Mouse (Mus musculus) C2C12 (cell line): Measurements from ENCODE around the gene Ccdc50. TPM values are rescaled to one million over a fixed set of nuclear protein-coding genes. Genes with fewer than 3 reads are reported as not detected.

Experiments used
- H3K27me3 ChIP-seq: one replicate; pipeline ENCODE4 v1.6.1; 2011; ENCODE audit not compliant: control insufficient read depth, insufficient read depth, insufficient read length
- H3K36me3 ChIP-seq: one replicate; pipeline ENCODE4 v1.6.1; 2011; ENCODE audit not compliant: control insufficient read depth, insufficient read depth
- H3K4me3 ChIP-seq: one replicate; pipeline ENCODE4 v1.5.1; 2011; ENCODE audit warnings: mild to moderate bottlenecking, control low read depth; ENCODE audit not compliant: poor library complexity, insufficient read depth, severe bottlenecking
- H3K79me2 ChIP-seq: one replicate; pipeline ENCODE4 v1.6.1; 2011; ENCODE audit not compliant: control insufficient read depth, insufficient read depth
- H3K79me3 ChIP-seq: one replicate; pipeline ENCODE4 v1.6.1; 2011; ENCODE audit warnings: low read depth, control low read depth
- H3ac ChIP-seq: one replicate; pipeline ENCODE3; 2011; ENCODE audit warnings: low read depth; ENCODE audit not compliant: control insufficient read depth, insufficient read length
- CEBPB ChIP-seq: IDR thresholded peaks from one replicate; pipeline ENCODE4 v1.6.1; 2011; ENCODE audit warnings: low read depth, mild to moderate bottlenecking, control low read depth, moderate library complexity
- CTCF ChIP-seq: IDR thresholded peaks from one replicate; pipeline ENCODE4 v1.5.1; 2011; ENCODE audit not compliant: control insufficient read depth, insufficient read depth, insufficient read length
- FOSL1 ChIP-seq: IDR thresholded peaks from one replicate; pipeline ENCODE4 v1.8.0; 2011; ENCODE audit warnings: mild to moderate bottlenecking, low read length; ENCODE audit not compliant: poor library complexity, insufficient read depth, severe bottlenecking
- MAX ChIP-seq: IDR thresholded peaks from one replicate; pipeline ENCODE4 v1.6.1; 2011; ENCODE audit warnings: mild to moderate bottlenecking, control low read depth
- MYOD1 ChIP-seq: IDR thresholded peaks from one replicate; pipeline ENCODE4 v1.6.1; 2011; ENCODE audit warnings: low read depth; ENCODE audit not compliant: control insufficient read depth, insufficient read length
- MYOG ChIP-seq: IDR thresholded peaks from one replicate; pipeline ENCODE4 v1.6.1; 2011; ENCODE audit not compliant: control insufficient read depth, insufficient read length; ENCODE audit errors: extremely low read depth
- USF1 ChIP-seq: IDR thresholded peaks from one replicate; pipeline ENCODE4 v1.6.1; 2011; ENCODE audit warnings: low read depth, mild to moderate bottlenecking, control low read depth, moderate library complexity
- polyA plus RNA-seq: library from polyadenylated mRNA; unstranded; fragments of >200 nt; fragmentation: generic; extraction: Trizol; gene quantifications from one replicate; pipeline ENCODE4 v1.2.1, GENCODE M21; 2012; ENCODE audit warnings: missing spikeins

The Ccdc50 gene
- polyA plus RNA-seq, 1 experiment: 9.9 TPM

- H3K4me3 ChIP-seq: no peak overlapping the region
- no peaks in the 10 kb centered on the region for H3K79me2 ChIP-seq
- no peaks in the 10 kb centered on the region for H3K27me3 ChIP-seq
- no peak overlapping the region for H3ac ChIP-seq
- H3K36me3 ChIP-seq: peaks cover 25% of the 10 kb centered on the region
- no peaks in the 10 kb centered on the region for H3K79me3 ChIP-seq
- TF ChIP-seq MYOG (no peak), MAX (no peak), USF1 (no peak), CEBPB (no peak), MYOD1 (no peak), CTCF (no peak)
Measured at GRCm38 (mm10) chr16:27420982-27421381, 32.3 kb downstream of the Ccdc50 start.

GRCm38 (mm10) chr16:27435034-27435433 lies 46.4 kb downstream of the Ccdc50 start:
- TF ChIP-seq FOSL1: no peak
- no peak for TF ChIP-seq CTCF
- TF ChIP-seq CEBPB: no peak
- no peak for TF ChIP-seq MYOD1
- no peak for TF ChIP-seq MAX
- TF ChIP-seq USF1: no peak
- TF ChIP-seq MYOG: no peak
- H3K4me3 ChIP-seq: no peak overlapping the region
- no peak overlapping the region for H3ac ChIP-seq
- H3K36me3 ChIP-seq: peaks cover 46% of the 10 kb centered on the region
- no peaks in the 10 kb centered on the region for H3K79me3 ChIP-seq
- H3K79me2 ChIP-seq: no peaks in the 10 kb centered on the region
- no peaks in the 10 kb centered on the region for H3K27me3 ChIP-seq

GRCm38 (mm10) chr16:27443941-27444340 lies 55.3 kb downstream of the Ccdc50 start:
- H3K36me3 ChIP-seq: peaks cover 43% of the 10 kb centered on the region

GRCm38 (mm10) chr16:27449360-27449759 lies 60.7 kb downstream of the Ccdc50 start:
- no peaks in the 10 kb centered on the region for H3K79me3 ChIP-seq
- H3ac ChIP-seq: no peak overlapping the region
- no peak overlapping the region for H3K4me3 ChIP-seq
- no peaks in the 10 kb centered on the region for H3K27me3 ChIP-seq
- no peaks in the 10 kb centered on the region for H3K79me2 ChIP-seq
- peaks cover 23% of the 10 kb centered on the region for H3K36me3 ChIP-seq
- TF ChIP-seq MYOG: no peak
- no peak for TF ChIP-seq USF1
- no peak for TF ChIP-seq CEBPB
- no peak for TF ChIP-seq CTCF
- no peak for TF ChIP-seq MAX
- no peak for TF ChIP-seq MYOD1
- no peak for TF ChIP-seq FOSL1

More at GRCm38 (mm10) chr16:27443941-27444340, 55.3 kb downstream of the Ccdc50 start:
- Histone ChIP-seq H3ac (no peak overlapping the region), H3K79me3 (no peaks in the 10 kb centered on the region), H3K27me3 (no peaks in the 10 kb centered on the region), H3K4me3 (no peak overlapping the region), H3K79me2 (no peaks in the 10 kb centered on the region)
- TF ChIP-seq USF1 (no peak), MYOG (no peak), MAX (no peak), MYOD1 (no peak), CTCF (no peak), CEBPB (no peak), FOSL1 (no peak)

GRCm38 (mm10) chr16:27450655-27451054 lies 62.0 kb downstream of the Ccdc50 start:
- Histone ChIP-seq H3ac (no peak overlapping the region), H3K79me3 (no peaks in the 10 kb centered on the region), H3K79me2 (no peaks in the 10 kb centered on the region), H3K36me3 (peaks cover 17% of the 10 kb centered on the region), H3K4me3 (no peak overlapping the region), H3K27me3 (no peaks in the 10 kb centered on the region)
- no peak for TF ChIP-seq FOSL1
- TF ChIP-seq CEBPB: no peak
- no peak for TF ChIP-seq USF1
- no peak for TF ChIP-seq CTCF
- TF ChIP-seq MAX: no peak
- TF ChIP-seq MYOD1: no peak
- TF ChIP-seq MYOG: no peak

GRCm38 (mm10) chr16:27453396-27453795 lies 64.7 kb downstream of the Ccdc50 start:
- no peaks in the 10 kb centered on the region for H3K27me3 ChIP-seq
- H3K79me2 ChIP-seq: no peaks in the 10 kb centered on the region
- TF ChIP-seq MYOG (no peak), FOSL1 (no peak), MAX (no peak)
- no peaks in the 10 kb centered on the region for H3K36me3 ChIP-seq
- no peaks in the 10 kb centered on the region for H3K79me3 ChIP-seq
- no peak overlapping the region for H3K4me3 ChIP-seq
- H3ac ChIP-seq: no peak overlapping the region
